Mouse (Mus musculus): ENCODE data around the gene Slc29a3. TPM values are rescaled to one million over a fixed set of nuclear protein-coding genes. Genes with fewer than 3 reads are reported as not detected.

Gene Slc29a3
- polyA plus RNA-seq, 1 experiment from 2014 or later, result 9.3 TPM

GRCm38 (mm10) chr10:60677319-60677718 is 75.3 kb downstream of the Slc29a3 start:
- Histone ChIP-seq H3K4me2 (replicated peaks; ENCODE audit: low read depth, low read length) (no peak overlapping the region), H3K9ac (replicated peaks; ENCODE audit: low read depth) (no peak overlapping the region), H3K27me3 (replicated peaks; ENCODE audit: insufficient read depth, low read length) (no peaks in the 10 kb centered on the region), H3K36me3 (ENCODE audit: insufficient read depth, low read length) (no peaks in the 10 kb centered on the region), H3K9me3 (ENCODE audit: low read length) (no peaks in the 10 kb centered on the region), H3K4me3 (ENCODE audit: low read depth, low read length) (no peak overlapping the region), H3K27ac (ENCODE audit: low read length) (no peak overlapping the region), H3K4me1 (ENCODE audit: insufficient read depth, low read depth, low read length) (no peaks in the 10 kb centered on the region)
- DNase-seq (ENCODE audit: low spot score) (no peak), ATAC-seq (no peak)
- WGBS, result 70% methylated on average over 4 of the region's 4 CpGs
- TF ChIP-seq CTCF (IDR thresholded peaks at IDR 0.05), result no peak
- TF ChIP-seq EP300 (IDR thresholded peaks at IDR 0.05), result no peak

GRCm38 (mm10) chr10:60670166-60670565 is 82.4 kb downstream of the Slc29a3 start:
- TF ChIP-seq CTCF (IDR thresholded peaks at IDR 0.05), result no peak
- no peak for TF ChIP-seq EP300 (IDR thresholded peaks at IDR 0.05)
- H3K9ac ChIP-seq (replicated peaks; ENCODE audit: low read depth), result no peak overlapping the region
- H3K27me3 ChIP-seq (replicated peaks; ENCODE audit: insufficient read depth, low read length), result no peaks in the 10 kb centered on the region
- no peaks in the 10 kb centered on the region for H3K4me1 ChIP-seq (ENCODE audit: insufficient read depth, low read depth, low read length)
- H3K36me3 ChIP-seq (ENCODE audit: insufficient read depth, low read length), result no peaks in the 10 kb centered on the region
- WGBS, result 51% methylated on average over 8 of the region's 8 CpGs
- no peak overlapping the region for H3K27ac ChIP-seq (ENCODE audit: low read length)
- no peak overlapping the region for H3K4me2 ChIP-seq (replicated peaks; ENCODE audit: low read depth, low read length)
- H3K4me3 ChIP-seq (ENCODE audit: low read depth, low read length), result no peak overlapping the region
- ATAC-seq (no peak), DNase-seq (ENCODE audit: low spot score) (no peak)
- H3K9me3 ChIP-seq (ENCODE audit: low read length), result no peaks in the 10 kb centered on the region

GRCm38 (mm10) chr10:60668591-60668990 is 84.0 kb downstream of the Slc29a3 start:
- Histone ChIP-seq H3K36me3 (ENCODE audit: insufficient read depth, low read length) (no peaks in the 10 kb centered on the region), H3K9me3 (ENCODE audit: low read length) (no peaks in the 10 kb centered on the region), H3K4me1 (ENCODE audit: insufficient read depth, low read depth, low read length) (no peaks in the 10 kb centered on the region), H3K27me3 (replicated peaks; ENCODE audit: insufficient read depth, low read length) (no peaks in the 10 kb centered on the region), H3K9ac (replicated peaks; ENCODE audit: low read depth) (no peak overlapping the region), H3K27ac (ENCODE audit: low read length) (no peak overlapping the region), H3K4me2 (replicated peaks; ENCODE audit: low read depth, low read length) (no peak overlapping the region), H3K4me3 (ENCODE audit: low read depth, low read length) (no peak overlapping the region)
- TF ChIP-seq CTCF (IDR thresholded peaks at IDR 0.05), result no peak
- no peak for TF ChIP-seq EP300 (IDR thresholded peaks at IDR 0.05)
- WGBS, result 72% methylated on average over 3 of the region's 3 CpGs
- ATAC-seq (no peak), DNase-seq (ENCODE audit: low spot score) (no peak)

Other genes with a start within 250 kb of the Slc29a3 start
- gene Cdh23, start 56.3 kb downstream of the Slc29a3 start, polyA plus RNA-seq (2015; fragmentation: Nextera tagmentation; extraction: Ambion mirVana), result 0.35 and 0.58 TPM in 2 replicates
- gene Unc5b, start 78.8 kb upstream of the Slc29a3 start, polyA plus RNA-seq (2015; fragmentation: Nextera tagmentation; extraction: Ambion mirVana), result 3.8 and 4.3 TPM in 2 replicates

All from lung, postnatal 0 days (tissue).